Comparison of ENCODE assay signal across 24 mouse cellular contexts in the genomic region with DNA sequence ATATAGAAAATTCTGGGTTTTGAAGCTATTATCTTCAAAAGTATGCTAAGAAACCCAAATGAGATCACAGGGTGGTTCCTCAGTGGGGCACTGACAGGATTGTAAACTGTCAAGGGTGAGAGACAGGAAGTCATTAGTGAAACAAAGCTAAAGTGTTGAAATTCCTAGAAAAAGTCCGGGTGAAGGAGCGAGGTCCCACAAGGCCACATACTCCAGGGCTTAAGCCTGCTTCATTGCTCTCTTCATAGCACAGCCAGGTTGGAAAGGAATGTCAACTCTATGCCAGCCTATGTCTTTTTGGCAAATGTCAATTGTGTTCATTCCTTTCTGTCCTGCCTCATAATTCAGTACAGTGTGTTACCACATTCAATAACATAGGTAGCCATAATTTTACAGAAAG. TPM values are rescaled to one million over a fixed set of nuclear protein-coding genes. Genes with fewer than 3 reads are reported as not detected.
DNase-seq lines count a peak whose midpoint lies in the region; ATAC-seq lines count a peak whose summit lies in the region.
"Had no signal": no experiment of that assay in that cellular context is flagged by ENCODE, and none has a peak within 500 bp of the region (broad histone marks: within the 10 kb centered on the region; RNA-seq: fewer than 3 reads in every experiment).

No protein-coding gene starts in this region.

- ATAC-seq in heart, embryonic 14.5 days (ENCODE audit: insufficient number of reproducible peaks, insufficient read depth, low FRiP score, low read depth), result no peak
- ATAC-seq in hindbrain, embryonic 16.5 days, result no peak
- no peak for ATAC-seq in intestine, embryonic 16.5 days
- ATAC-seq: forebrain, embryonic 13.5 days; midbrain, embryonic 13.5 days had no signal

- peak overlapping the region in 1 of 2 experiments; percentile 71; a peak in 2 of 4 replicates for H3K27ac ChIP-seq in heart, embryonic 14.5 days (replicated peaks in 1 of 2; ENCODE audit: control insufficient read depth in 1 of 2, insufficient read depth in 1 of 2, low read depth in 2 of 2, low read length in 2 of 2)
- no peak overlapping the region for H3K27ac ChIP-seq in hindbrain, embryonic 16.5 days (ENCODE audit: low read depth, low read length)
- no peak overlapping the region for H3K27ac ChIP-seq in intestine, embryonic 16.5 days (ENCODE audit: low read length)
- H3K27ac ChIP-seq: embryonic facial prominence, embryonic 12.5 days; forebrain, embryonic 13.5 days; hindbrain, embryonic 15.5 days; intestine, embryonic 15.5 days; layer of hippocampus, adult 2 months; limb, embryonic 12.5 days; liver, embryonic 12.5 days; midbrain, embryonic 13.5 days had no signal

- peaks cover 10 to 30% of the 10 kb centered on the region in 2 experiments for H3K4me1 ChIP-seq in heart, embryonic 14.5 days (ENCODE audit: control insufficient read depth in 2 of 2, insufficient read depth in 2 of 2, low read length in 2 of 2)
- no peaks in the 10 kb centered on the region for H3K4me1 ChIP-seq in hindbrain, embryonic 16.5 days (ENCODE audit: control insufficient read depth, insufficient read depth, low read depth, low read length)
- no peaks in the 10 kb centered on the region for H3K4me1 ChIP-seq in intestine, embryonic 16.5 days (ENCODE audit: control insufficient read depth, insufficient read depth, low read length)
- H3K4me1 ChIP-seq: embryonic facial prominence, embryonic 12.5 days; forebrain, embryonic 13.5 days; hindbrain, embryonic 15.5 days; intestine, embryonic 15.5 days; megakaryocyte, embryonic 14.5 days; midbrain, embryonic 13.5 days had no signal

- 15% methylated on average over 2 of the region's 2 CpGs for WGBS in heart, embryonic 14.5 days
- WGBS in hindbrain, embryonic 16.5 days, result 44% methylated on average over 2 of the region's 2 CpGs
- 16% methylated on average over 2 of the region's 2 CpGs for WGBS in intestine, embryonic 16.5 days

- no peaks in the 10 kb centered on the region for H3K27me3 ChIP-seq in heart, embryonic 14.5 days (ENCODE audit: control insufficient read depth, insufficient read depth, low read length)
- H3K27me3 ChIP-seq in hindbrain, embryonic 16.5 days (replicated peaks; ENCODE audit: control insufficient read depth, insufficient read depth, low read length), result no peaks in the 10 kb centered on the region
- no peaks in the 10 kb centered on the region for H3K27me3 ChIP-seq in intestine, embryonic 16.5 days (replicated peaks; ENCODE audit: control insufficient read depth, insufficient read depth, low read length)
- H3K27me3 ChIP-seq: embryonic facial prominence, embryonic 12.5 days; forebrain, embryonic 13.5 days; hindbrain, embryonic 15.5 days; intestine, embryonic 15.5 days; limb, embryonic 12.5 days; liver, embryonic 12.5 days; megakaryocyte, embryonic 14.5 days; midbrain, embryonic 13.5 days had no signal

- H3K9ac ChIP-seq in heart, embryonic 14.5 days (ENCODE audit: low read length), result peak overlapping the region; percentile 11; the same call in 1 of the 2 replicates
- H3K9ac ChIP-seq in hindbrain, embryonic 16.5 days (ENCODE audit: low read depth, low read length), result no peak overlapping the region
- H3K9ac ChIP-seq in intestine, embryonic 16.5 days (ENCODE audit: low read depth, low read length), result no peak overlapping the region
- H3K9ac ChIP-seq: embryonic facial prominence, embryonic 12.5 days; forebrain, embryonic 13.5 days; hindbrain, embryonic 15.5 days; intestine, embryonic 15.5 days; limb, embryonic 12.5 days; liver, embryonic 12.5 days; midbrain, embryonic 13.5 days had no signal

- DNase-seq in heart, adult 11 months, result peak; percentile 64
- DNase-seq in heart, adult 9 months (ENCODE audit: low spot score in 2 of 2), result no peak
- no peak for DNase-seq in heart, postnatal 14 days
- DNase-seq in fat pad, adult 2 months (ENCODE audit: extremely low read depth, low read depth, low spot score), result peak; percentile 47
- peak; percentile 25 to 26 for DNase-seq in heart, postnatal 10 days
- DNase-seq: adrenal gland, adult 8-10 months; kidney, adult 9 months; lung, adult 2 months had no signal

- intact Hi-C loops in heart, postnatal 14 days (cut with DNase I), result loop anchor here (5.0 kb wide), 1 partner anchor 35 kb away; a partner anchor contains a TSS
- intact Hi-C loops in heart, postnatal 10 days (cut with DNase I), result loop anchor here (1.0 kb wide), 1 partner anchor 36 kb away; no protein-coding TSS in a partner anchor

- H3K36me3 ChIP-seq in heart, embryonic 14.5 days (ENCODE audit: control insufficient read depth, insufficient read depth, low read length), result peaks cover 34% of the 10 kb centered on the region
- H3K36me3 ChIP-seq in hindbrain, embryonic 16.5 days (ENCODE audit: control insufficient read depth, insufficient read depth, low read length), result peaks cover 19% of the 10 kb centered on the region
- H3K36me3 ChIP-seq in intestine, embryonic 16.5 days (ENCODE audit: control insufficient read depth, insufficient read depth, low read length), result peaks cover 11% of the 10 kb centered on the region; the same call in 1 of the 2 replicates

- no peaks in the 10 kb centered on the region for H3K9me3 ChIP-seq in heart, embryonic 14.5 days (ENCODE audit: control insufficient read depth, low read length)
- no peaks in the 10 kb centered on the region for H3K9me3 ChIP-seq in hindbrain, embryonic 16.5 days (ENCODE audit: control insufficient read depth, low read length)
- H3K9me3 ChIP-seq in intestine, embryonic 16.5 days (ENCODE audit: control insufficient read depth, low read length), result no peaks in the 10 kb centered on the region
- H3K9me3 ChIP-seq: embryonic facial prominence, embryonic 12.5 days; forebrain, embryonic 13.5 days; hindbrain, embryonic 15.5 days; intestine, embryonic 15.5 days; limb, embryonic 12.5 days; liver, embryonic 12.5 days; megakaryocyte, embryonic 14.5 days; midbrain, embryonic 13.5 days had no signal

- H3K4me3 ChIP-seq in heart, embryonic 14.5 days (ENCODE audit: control insufficient read depth in 1 of 2, insufficient read depth in 1 of 2, low read depth in 1 of 2, low read length in 2 of 2), result no peak overlapping the region
- H3K4me3 ChIP-seq in hindbrain, embryonic 16.5 days (ENCODE audit: low read length), result no peak overlapping the region
- no peak overlapping the region for H3K4me3 ChIP-seq in intestine, embryonic 16.5 days (ENCODE audit: low read length)
- H3K4me3 ChIP-seq: embryonic facial prominence, embryonic 12.5 days; forebrain, embryonic 13.5 days; hindbrain, embryonic 15.5 days; intestine, embryonic 15.5 days; layer of hippocampus, adult 2 months; limb, embryonic 12.5 days; liver, embryonic 12.5 days; megakaryocyte, embryonic 14.5 days; midbrain, embryonic 13.5 days had no signal

- no peak overlapping the region for H3K4me2 ChIP-seq in heart, embryonic 14.5 days (ENCODE audit: low read length)
- no peak overlapping the region for H3K4me2 ChIP-seq in hindbrain, embryonic 16.5 days (ENCODE audit: low read length)
- H3K4me2 ChIP-seq in intestine, embryonic 16.5 days (ENCODE audit: low read depth, low read length), result no peak overlapping the region
- H3K4me2 ChIP-seq: embryonic facial prominence, embryonic 12.5 days; forebrain, embryonic 13.5 days; hindbrain, embryonic 15.5 days; intestine, embryonic 15.5 days; limb, embryonic 12.5 days; liver, embryonic 12.5 days; midbrain, embryonic 13.5 days had no signal

RNA-seq across cellular contexts. Expression of a gene that starts 23.4 kb away (rescaled TPM):
- polyA plus RNA-seq in heart, embryonic 14.5 days (2014; fragmentation: Nextera tagmentation; extraction: Ambion mirVana), result 93.5 and 104 TPM in 2 replicates
- 10 to 100 TPM; 49.2 to 55.7 TPM for total RNA-seq in heart, postnatal 14 days (2021)
- total RNA-seq in heart, postnatal 10 days (2021), result 10 to 100 TPM; 68.3 to 76.9 TPM
- 225 and 246 TPM in 2 replicates for polyA plus RNA-seq in hindbrain, embryonic 16.5 days (2015; fragmentation: Nextera tagmentation; extraction: Ambion mirVana)
- 142 and 159 TPM in 2 replicates for polyA plus RNA-seq in intestine, embryonic 16.5 days (2015; fragmentation: Nextera tagmentation; extraction: Ambion mirVana)

RNA-seq across cellular contexts. Expression of a gene that starts 36.4 kb away (rescaled TPM):
- 3.0 and 3.4 TPM in 2 replicates for polyA plus RNA-seq in heart, embryonic 14.5 days (2014; fragmentation: Nextera tagmentation; extraction: Ambion mirVana)
- total RNA-seq in heart, postnatal 14 days (2021), result 10 to 100 TPM; 22.2 to 26.2 TPM
- total RNA-seq in heart, postnatal 10 days (2021), result 10 to 100 TPM; 12.6 to 18.9 TPM
- polyA plus RNA-seq in hindbrain, embryonic 16.5 days (2015; fragmentation: Nextera tagmentation; extraction: Ambion mirVana), result 10.9 and 14.3 TPM in 2 replicates
- polyA plus RNA-seq in intestine, embryonic 16.5 days (2015; fragmentation: Nextera tagmentation; extraction: Ambion mirVana), result 0.22 and 0.54 TPM in 2 replicates
- total RNA-seq: hematopoietic stem cell, adult 5-6 weeks had no signal

RNA-seq across cellular contexts. Expression of a gene that starts 52.6 kb away (rescaled TPM):
- 0.16 TPM in 1 of 2 replicates, not detected in the other for polyA plus RNA-seq in heart, embryonic 14.5 days (2014; fragmentation: Nextera tagmentation; extraction: Ambion mirVana)
- under 1 TPM; 0.45 to 0.80 TPM for total RNA-seq in heart, postnatal 14 days (2021)
- under 1 TPM; 0.42 to 0.62 TPM for total RNA-seq in heart, postnatal 10 days (2021)
- not detected in 2 replicates for polyA plus RNA-seq in hindbrain, embryonic 16.5 days (2015; fragmentation: Nextera tagmentation; extraction: Ambion mirVana)
- polyA plus RNA-seq in intestine, embryonic 16.5 days (2015; fragmentation: Nextera tagmentation; extraction: Ambion mirVana), result 0.36 and 0.64 TPM in 2 replicates
- total RNA-seq: gastrocnemius, adult 8-10 months; layer of hippocampus, adult 2 months; layer of hippocampus, postnatal 25 days; left cerebral cortex, postnatal 14 days had no signal
- polyA plus RNA-seq: forebrain, embryonic 13.5 days; midbrain, embryonic 13.5 days had no signal

Comparison
In these comparisons a context has a peak if more than half of its experiments do, and no peak if none do; other contexts are left out.
1. DNase-seq: peak in heart, adult 11 months (single experiment), fat pad, adult 2 months (single experiment) and heart, postnatal 10 days (2 of 2); none in heart, adult 9 months (0 of 2) and heart, postnatal 14 days (0 of 2).